Mouse (Mus musculus) embryonic facial prominence, embryonic 11.5 days (tissue): ENCODE data around the gene Ptk6. TPM values are rescaled to one million over a fixed set of nuclear protein-coding genes. Genes with fewer than 3 reads are reported as not detected.
"Not testable (repeated sequence)": the region's sequence is repeated elsewhere in the genome, so short reads cannot be mapped to it uniquely, and the experiment has no call there.

Experiments used
- ATAC-seq: fragments of 200-750 bp; cut with Nextera tagmentation; replicated peaks from 2 replicates; pipeline ENCODE4 v1.8.0; 2017; ENCODE audit warnings: low read depth; ENCODE audit not compliant: insufficient number of reproducible peaks, low FRiP score, low TSS enrichment
- DNase-seq: peaks from one replicate; pipeline ENCODE4 v3.0.0-alpha.2; 2015; ENCODE audit warnings: low spot score
- H3K27ac ChIP-seq: fragments of 300-500 bp; sonication (generic); replicated peaks from 2 replicates; pipeline ENCODE4 v1.5.1; 2014; ENCODE audit warnings: mild to moderate bottlenecking, low read depth, low read length, control low read depth
- H3K27me3 ChIP-seq: fragments of 300-500 bp; sonication (generic); 2 replicates; pipeline ENCODE4 v1.6.1; 2014; ENCODE audit warnings: mild to moderate bottlenecking, low read length, moderate library complexity, mixed read lengths; ENCODE audit not compliant: control insufficient read depth, insufficient read depth
- H3K36me3 ChIP-seq: fragments of 300-500 bp; sonication (generic); replicated peaks from 2 replicates; pipeline ENCODE4 v1.6.1; 2014; ENCODE audit warnings: low read depth, mild to moderate bottlenecking, low read length, moderate library complexity, mixed read lengths; ENCODE audit not compliant: control insufficient read depth, insufficient read depth
- H3K4me1 ChIP-seq: fragments of 300-500 bp; sonication (generic); 2 replicates; pipeline ENCODE4 v1.6.1; 2014; ENCODE audit warnings: low read length, mixed read lengths; ENCODE audit not compliant: control insufficient read depth, insufficient read depth
- H3K4me2 ChIP-seq: fragments of 300-500 bp; sonication (generic); 2 replicates; pipeline ENCODE4 v1.6.1; 2014; ENCODE audit warnings: low read depth, mild to moderate bottlenecking, control low read depth, low read length, moderate library complexity
- H3K4me3 ChIP-seq: fragments of 300-500 bp; sonication (generic); 2 replicates; pipeline ENCODE4 v1.5.1; 2014; ENCODE audit warnings: low read depth, low read length, control low read depth
- H3K9ac ChIP-seq: fragments of 300-500 bp; sonication (generic); replicated peaks from 2 replicates; pipeline ENCODE4 v1.6.1; 2014; ENCODE audit warnings: mild to moderate bottlenecking, control low read depth, low read length
- H3K9me3 ChIP-seq: fragments of 300-500 bp; sonication (generic); replicated peaks from 2 replicates; pipeline ENCODE4 v1.6.1; 2016; ENCODE audit warnings: mild to moderate bottlenecking, low read length, inconsistent platforms, mixed read lengths; ENCODE audit not compliant: control insufficient read depth
- WGBS: fragments of 180-500 bp; shearing (Covaris S2); extraction: QIAGEN DNeasy Blood & Tissue Kit; methylation state at CpG from one replicate; pipeline ENCODE4 v1.1.7; 2014; 5-methylcytosine and 5-hydroxymethylcytosine counted together
- polyA plus RNA-seq: library from polyadenylated mRNA; unstranded; fragments of >200 nt; fragmentation: Nextera tagmentation; extraction: Ambion mirVana; gene quantifications from 2 replicates; pipeline ENCODE4 v1.2.1, GENCODE M21; 2014

The Ptk6 gene
- polyA plus RNA-seq, 1 experiment from 2014 or later: not detected

DNA sequence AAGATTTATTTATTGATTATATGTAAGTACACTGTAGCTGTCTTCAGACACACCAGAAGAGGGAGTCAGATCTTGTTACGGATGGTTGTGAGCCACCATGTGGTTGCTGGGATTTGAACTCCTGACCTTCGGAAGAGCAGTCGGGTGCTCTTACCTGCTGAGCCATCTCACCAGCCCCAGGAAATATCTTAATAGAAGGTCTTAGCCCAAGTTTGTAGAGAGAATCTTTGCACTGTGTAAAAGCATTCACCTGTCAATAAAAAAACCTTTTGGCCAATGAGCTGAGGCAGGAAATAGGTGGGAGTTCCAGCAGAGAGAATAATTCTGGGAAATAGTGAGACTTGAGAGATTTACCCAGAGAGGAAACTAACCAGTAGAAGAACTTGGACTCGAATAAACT lies 11.2 kb downstream of the Ptk6 start:
- H3K9ac ChIP-seq, H3K36me3 ChIP-seq, H3K4me1 ChIP-seq, H3K27ac ChIP-seq, ATAC-seq, H3K4me2 ChIP-seq, H3K27me3 ChIP-seq, H3K9me3 ChIP-seq, H3K4me3 ChIP-seq, DNase-seq: not testable (repeated sequence)
- 69% methylated on average over 4 of the region's 4 CpGs for WGBS

DNA sequence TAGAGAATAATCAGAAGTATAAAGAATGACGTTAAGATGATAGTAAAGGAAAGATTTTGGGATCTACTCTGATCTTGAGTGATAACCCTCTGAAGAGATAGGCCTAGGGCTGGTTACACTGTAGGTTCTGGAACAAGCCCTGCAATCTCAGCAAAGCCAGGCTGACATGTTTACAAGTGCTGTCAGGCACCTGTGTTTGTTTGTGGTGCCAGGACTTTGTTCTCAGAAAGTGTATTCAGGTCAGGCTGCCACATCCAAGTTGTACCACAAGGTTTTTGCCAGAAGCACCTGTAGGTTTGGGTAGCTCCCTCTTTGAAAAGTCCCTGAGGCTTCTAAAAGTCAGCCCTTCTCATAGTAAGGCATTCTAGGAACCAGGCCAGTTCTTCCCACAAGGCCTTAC lies 13.3 kb downstream of the Ptk6 start:
- no peaks in the 10 kb centered on the region for H3K9me3 ChIP-seq
- no peak for ATAC-seq
- WGBS: 87% methylated on average over 1 of the region's 1 CpGs
- peaks cover 5% of the 10 kb centered on the region; the same call in 1 of the 2 replicates for H3K4me1 ChIP-seq
- no peak overlapping the region for H3K27ac ChIP-seq
- no peaks in the 10 kb centered on the region for H3K36me3 ChIP-seq
- H3K27me3 ChIP-seq: no peaks in the 10 kb centered on the region
- DNase-seq: no peak
- no peak overlapping the region for H3K9ac ChIP-seq
- no peak overlapping the region for H3K4me2 ChIP-seq
- H3K4me3 ChIP-seq: no peak overlapping the region

DNA sequence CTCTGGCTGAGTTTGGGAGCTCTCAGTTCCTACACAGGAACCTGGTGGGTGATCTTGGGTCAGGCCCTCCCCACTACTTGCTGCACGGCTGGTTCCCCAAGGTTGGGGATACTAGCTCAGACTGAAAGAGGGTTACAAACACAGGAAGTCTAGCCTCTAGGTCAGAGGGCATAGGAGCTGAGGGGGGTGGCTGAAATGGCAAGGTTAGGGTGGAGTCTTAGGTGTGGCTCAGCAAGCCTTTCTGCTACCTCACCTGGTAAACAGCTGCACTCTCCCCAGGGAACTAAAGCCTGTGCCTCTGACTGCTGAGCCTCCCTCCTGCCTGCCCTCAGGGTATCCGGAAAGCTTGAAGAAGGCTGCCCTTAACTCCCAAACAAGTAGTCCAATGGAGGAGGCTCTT lies 13.9 kb downstream of the Ptk6 start:
- H3K27me3 ChIP-seq: no peaks in the 10 kb centered on the region
- H3K4me3 ChIP-seq: 0 out of 2 replicates have a peak overlapping the region, but pooled peaks have one; percentile 8
- ATAC-seq: no peak
- WGBS: 36% methylated on average over 2 of the region's 2 CpGs
- H3K27ac ChIP-seq: no peak overlapping the region
- peak overlapping the region; percentile 18; the same call in 1 of the 2 replicates for H3K9ac ChIP-seq
- H3K4me2 ChIP-seq: peak overlapping the region; percentile 29; the same call in 1 of the 2 replicates
- no peaks in the 10 kb centered on the region for H3K36me3 ChIP-seq
- H3K4me1 ChIP-seq: peaks cover 5% of the 10 kb centered on the region; the same call in 1 of the 2 replicates
- DNase-seq: peak; percentile 33
- no peaks in the 10 kb centered on the region for H3K9me3 ChIP-seq

DNA sequence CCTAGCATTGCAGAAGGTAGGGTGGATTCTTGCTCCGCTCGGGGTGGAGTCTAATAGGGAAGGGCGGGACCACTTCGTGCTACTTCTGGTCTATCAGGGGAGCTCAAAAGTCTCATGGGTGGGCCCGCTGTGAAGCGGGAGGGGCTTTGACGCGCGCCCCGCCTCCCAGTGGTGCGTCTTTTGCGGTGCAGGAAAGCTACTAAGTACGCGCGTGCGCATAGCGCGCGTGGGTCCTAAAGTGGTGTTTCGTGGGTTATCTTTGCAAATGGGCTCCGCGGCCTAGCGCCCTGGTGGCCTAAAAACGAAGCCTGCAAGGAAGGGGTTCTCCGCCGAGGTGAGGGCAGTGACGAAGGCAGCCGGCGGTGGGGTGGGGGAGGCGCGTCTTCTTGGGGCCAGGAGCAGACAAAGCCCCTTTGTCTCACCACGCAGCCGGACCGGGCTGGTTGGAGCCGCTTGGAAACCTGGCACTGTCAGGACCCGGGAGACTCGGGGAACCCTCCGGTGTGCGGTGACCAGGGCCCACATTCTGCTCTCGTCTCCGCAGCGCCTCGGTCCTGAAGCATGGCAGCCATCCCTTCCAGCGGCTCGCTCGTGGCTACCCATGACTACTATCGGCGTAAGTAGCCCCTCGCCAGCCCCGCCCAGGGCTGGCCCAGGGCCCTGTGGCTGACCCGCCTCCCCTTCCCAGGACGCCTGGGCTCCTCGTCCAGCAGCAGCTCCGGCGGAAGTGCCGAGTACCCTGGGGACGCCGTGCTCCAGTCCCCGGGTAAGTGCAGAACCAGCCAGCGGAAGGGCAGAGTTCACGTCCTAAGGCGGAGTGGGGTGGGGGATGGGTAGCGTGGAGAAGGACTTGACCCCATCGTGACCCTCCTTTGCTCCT lies 15.2 kb downstream of the Ptk6 start, which contains the start of gene Ppdpf:
Ppdpf (plus strand) TSS at position 127 of the 880 bp plus-strand sequence.
- WGBS: under 1% methylated on average over 59 of the region's 64 CpGs
- H3K27me3 ChIP-seq: no peaks in the 10 kb centered on the region

GRCm38 (mm10) chr2:181186635-181187034 lies 16.0 kb downstream of the Ptk6 start:
- Histone ChIP-seq H3K4me3 (peak overlapping the region; percentile 72), H3K27me3 (no peaks in the 10 kb centered on the region), H3K4me1 (peaks cover 5% of the 10 kb centered on the region; the same call in 1 of the 2 replicates), H3K9ac (peak overlapping the region; percentile 96), H3K9me3 (no peaks in the 10 kb centered on the region), H3K4me2 (peak overlapping the region; percentile 72), H3K27ac (peak overlapping the region; percentile 93), H3K36me3 (no peaks in the 10 kb centered on the region)
- ATAC-seq (peak; percentile 73), DNase-seq (peak; percentile 93)
- under 1% methylated on average over 14 of the region's 14 CpGs for WGBS

More for the DNA sequence above, 15.2 kb downstream of the Ptk6 start, which contains the start of gene Ppdpf:
- peak within 1 kb of the TSS; percentile 96 for H3K9ac ChIP-seq
- no peaks in the 10 kb centered on the region for H3K9me3 ChIP-seq
- H3K36me3 ChIP-seq: no peaks in the 10 kb centered on the region
- H3K27ac ChIP-seq: peak within 1 kb of the TSS; percentile 93
- H3K4me3 ChIP-seq: peak within 1 kb of the TSS; percentile 72
- H3K4me1 ChIP-seq: peaks cover 5% of the 10 kb centered on the region; the same call in 1 of the 2 replicates
- H3K4me2 ChIP-seq: peak within 1 kb of the TSS; percentile 72
- peak; percentile 93 for DNase-seq
- ATAC-seq: peak; percentile 94

DNA sequence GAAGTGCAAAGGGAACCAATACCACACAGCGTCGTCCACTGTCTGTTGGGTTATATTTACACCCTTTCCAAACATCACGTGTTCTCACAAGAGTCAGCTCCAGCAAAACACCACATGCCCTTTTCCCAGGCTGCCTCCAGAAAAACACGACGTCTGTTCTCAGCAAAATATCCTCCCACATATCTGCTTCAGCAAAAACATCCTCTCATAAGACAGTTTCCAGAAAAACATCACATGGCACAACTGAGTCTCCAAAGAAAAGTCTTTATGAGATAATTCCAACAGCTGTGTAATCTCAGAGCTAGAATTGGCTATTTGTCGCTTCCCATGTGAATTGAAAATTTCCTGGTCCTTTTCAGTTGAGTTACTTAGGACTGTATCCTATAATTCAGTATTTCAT lies 21.7 kb downstream of the Ptk6 start:
- ATAC-seq: no peak

GRCm38 (mm10) chr2:181178471-181178870 lies 24.1 kb downstream of the Ptk6 start:
- DNase-seq: no peak
- WGBS: 89% methylated on average over 5 of the region's 5 CpGs
- Histone ChIP-seq H3K4me3 (no peak overlapping the region), H3K27me3 (no peaks in the 10 kb centered on the region), H3K4me1 (no peaks in the 10 kb centered on the region), H3K27ac (no peak overlapping the region), H3K9ac (no peak overlapping the region), H3K9me3 (no peaks in the 10 kb centered on the region), H3K4me2 (no peak overlapping the region), H3K36me3 (no peaks in the 10 kb centered on the region)
- ATAC-seq: no peak

More for the DNA sequence above, 21.7 kb downstream of the Ptk6 start:
- Histone ChIP-seq H3K4me3 (no peak overlapping the region), H3K36me3 (no peaks in the 10 kb centered on the region), H3K27me3 (no peaks in the 10 kb centered on the region), H3K9me3 (no peaks in the 10 kb centered on the region), H3K4me1 (no peaks in the 10 kb centered on the region), H3K9ac (no peak overlapping the region), H3K4me2 (no peak overlapping the region), H3K27ac (no peak overlapping the region)
- DNase-seq: no peak
- 89% methylated on average over 6 of the region's 6 CpGs for WGBS

- Histone ChIP-seq H3K4me3 (no peak overlapping the region), H3K9me3 (no peaks in the 10 kb centered on the region), H3K27me3 (no peaks in the 10 kb centered on the region), H3K4me1 (no peaks in the 10 kb centered on the region), H3K4me2 (no peak overlapping the region), H3K27ac (no peak overlapping the region), H3K9ac (no peak overlapping the region), H3K36me3 (no peaks in the 10 kb centered on the region)
- DNase-seq: no peak
- ATAC-seq: no peak
- 83% methylated on average over 3 of the region's 3 CpGs for WGBS
Measured at GRCm38 (mm10) chr2:181178015-181178414, 24.6 kb downstream of the Ptk6 start.
